Mouse (Mus musculus): ENCODE measurements around the gene Shpk. TPM values are rescaled to one million over a fixed set of nuclear protein-coding genes. Genes with fewer than 3 reads are reported as not detected.

Gene Shpk
- 1.1 TPM for polyA plus RNA-seq (2014; fragmentation: Illumina TruSeq; extraction: RNeasy Lipid Tissue Mini Kit (QIAGEN cat#74804))

GRCm38 (mm10) chr11:73199230-73199712, at the start of gene Shpk:
Gene Shpk (plus strand): TSS chr11:73199460.

GRCm38 (mm10) chr11:73159957-73160810, 39.1 kb upstream of the Shpk start, which contains the start of gene P2rx5:
Gene P2rx5 (plus strand): TSS chr11:73160421.

GRCm38 (mm10) chr11:73176608-73177508, 22.4 kb upstream of the Shpk start, which contains the start of the genes Emc6 and Tax1bp3:
Gene Emc6 (minus strand): TSS chr11:73177037.
Gene Tax1bp3 (plus strand): TSS chr11:73177083.

GRCm38 (mm10) chr11:73198603-73199229, 544 bp upstream of the Shpk start, which contains the start of gene Ctns:
Gene Ctns (minus strand): TSS chr11:73199042.

GRCm38 (mm10) chr11:73233992-73234391, 34.7 kb downstream of the Shpk start, which contains the start of gene Trpv1:
Gene Trpv1 (plus strand): TSS chr11:73234292.

GRCm38 (mm10) chr11:73267267-73267666, 68.0 kb downstream of the Shpk start, which contains the start of gene Trpv3:
Gene Trpv3 (plus strand): TSS chr11:73267388.

Other genes starting within 250 kb of the Shpk start
- 5.1 TPM for gene Atp2a3, start 238.3 kb upstream of the Shpk start, polyA plus RNA-seq (2014; fragmentation: Illumina TruSeq; extraction: RNeasy Lipid Tissue Mini Kit (QIAGEN cat#74804))
- gene P2rx1, start 200.4 kb upstream of the Shpk start, polyA plus RNA-seq (2014; fragmentation: Illumina TruSeq; extraction: RNeasy Lipid Tissue Mini Kit (QIAGEN cat#74804)), result 0.17 TPM
- not detected for gene Camkk1, start 180.5 kb upstream of the Shpk start, polyA plus RNA-seq (2014; fragmentation: Illumina TruSeq; extraction: RNeasy Lipid Tissue Mini Kit (QIAGEN cat#74804))
- 15.4 TPM for gene Ncbp3, start 151.7 kb upstream of the Shpk start, polyA plus RNA-seq (2014; fragmentation: Illumina TruSeq; extraction: RNeasy Lipid Tissue Mini Kit (QIAGEN cat#74804))
- gene Itgae, start 108.9 kb upstream of the Shpk start, polyA plus RNA-seq (2014; fragmentation: Illumina TruSeq; extraction: RNeasy Lipid Tissue Mini Kit (QIAGEN cat#74804)), result not detected
- 5.8 TPM for gene Haspin, start 61.2 kb upstream of the Shpk start, polyA plus RNA-seq (2014; fragmentation: Illumina TruSeq; extraction: RNeasy Lipid Tissue Mini Kit (QIAGEN cat#74804))
- gene P2rx5, start 39.0 kb upstream of the Shpk start, polyA plus RNA-seq (2014; fragmentation: Illumina TruSeq; extraction: RNeasy Lipid Tissue Mini Kit (QIAGEN cat#74804)), result not detected
- 26.8 TPM for gene Emc6, start 22.4 kb upstream of the Shpk start, polyA plus RNA-seq (2014; fragmentation: Illumina TruSeq; extraction: RNeasy Lipid Tissue Mini Kit (QIAGEN cat#74804))
- gene Tax1bp3, start 22.4 kb upstream of the Shpk start, polyA plus RNA-seq (2014; fragmentation: Illumina TruSeq; extraction: RNeasy Lipid Tissue Mini Kit (QIAGEN cat#74804)), result 30.2 TPM
- gene Ctns, start 418 bp upstream of the Shpk start, polyA plus RNA-seq (2014; fragmentation: Illumina TruSeq; extraction: RNeasy Lipid Tissue Mini Kit (QIAGEN cat#74804)), result 9.2 TPM
- gene Trpv1, start 34.8 kb downstream of the Shpk start, polyA plus RNA-seq (2014; fragmentation: Illumina TruSeq; extraction: RNeasy Lipid Tissue Mini Kit (QIAGEN cat#74804)), result not detected
- gene Trpv3, start 67.9 kb downstream of the Shpk start, polyA plus RNA-seq (2014; fragmentation: Illumina TruSeq; extraction: RNeasy Lipid Tissue Mini Kit (QIAGEN cat#74804)), result 0.20 TPM
- 7.9 TPM for gene Aspa, start 130.1 kb downstream of the Shpk start, polyA plus RNA-seq (2014; fragmentation: Illumina TruSeq; extraction: RNeasy Lipid Tissue Mini Kit (QIAGEN cat#74804))
- not detected for gene Gm49340, start 130.3 kb downstream of the Shpk start, polyA plus RNA-seq (2014; fragmentation: Illumina TruSeq; extraction: RNeasy Lipid Tissue Mini Kit (QIAGEN cat#74804))
- 0.74 TPM for gene Spata22, start 130.3 kb downstream of the Shpk start, polyA plus RNA-seq (2014; fragmentation: Illumina TruSeq; extraction: RNeasy Lipid Tissue Mini Kit (QIAGEN cat#74804))
- gene Olfr20, start 151.3 kb downstream of the Shpk start, polyA plus RNA-seq (2014; fragmentation: Illumina TruSeq; extraction: RNeasy Lipid Tissue Mini Kit (QIAGEN cat#74804)), result not detected
- not detected for gene Olfr376, start 171.8 kb downstream of the Shpk start, polyA plus RNA-seq (2014; fragmentation: Illumina TruSeq; extraction: RNeasy Lipid Tissue Mini Kit (QIAGEN cat#74804))
- not detected for gene Olfr1, start 200.2 kb downstream of the Shpk start, polyA plus RNA-seq (2014; fragmentation: Illumina TruSeq; extraction: RNeasy Lipid Tissue Mini Kit (QIAGEN cat#74804))
- not detected for gene Olfr378, start 229.0 kb downstream of the Shpk start, polyA plus RNA-seq (2014; fragmentation: Illumina TruSeq; extraction: RNeasy Lipid Tissue Mini Kit (QIAGEN cat#74804))